Mouse (Mus musculus) hindbrain, embryonic 14.5 days (tissue): ENCODE results near the gene Slc9a8. TPM values are rescaled to one million over a fixed set of nuclear protein-coding genes. Genes with fewer than 3 reads are reported as not detected.

ENCODE experiments used
- ATAC-seq: fragments of 200-750 bp; cut with Nextera tagmentation; 2 replicates; pipeline ENCODE4 v1.8.0; 2017; ENCODE audit warnings: moderate number of reproducible peaks, mild to moderate bottlenecking, moderate TSS enrichment, moderate library complexity; ENCODE audit not compliant: low FRiP score
- DNase-seq: peaks from one replicate; pipeline ENCODE4 v3.0.0-alpha.2; 2015; ENCODE audit warnings: low spot score
- H3K27ac ChIP-seq: fragments of 300-500 bp; sonication (generic); 2 replicates; pipeline ENCODE4 v1.5.1; 2014; ENCODE audit warnings: mild to moderate bottlenecking, moderate library complexity
- H3K27me3 ChIP-seq: fragments of 300-500 bp; sonication (generic); 2 replicates; pipeline ENCODE4 v1.6.1; 2014; ENCODE audit warnings: mild to moderate bottlenecking, low read length, mixed read lengths; ENCODE audit not compliant: control insufficient read depth, insufficient read depth
- H3K36me3 ChIP-seq: fragments of 300-500 bp; sonication (generic); replicated peaks from 2 replicates; pipeline ENCODE4 v1.6.1; 2014; ENCODE audit not compliant: control insufficient read depth, insufficient read depth
- H3K4me1 ChIP-seq: fragments of 300-500 bp; sonication (generic); replicated peaks from 2 replicates; pipeline ENCODE4 v1.6.1; 2014; ENCODE audit warnings: antibody characterized with exemption, low read length, mixed read lengths; ENCODE audit not compliant: control insufficient read depth, insufficient read depth
- H3K4me2 ChIP-seq: fragments of 300-500 bp; sonication (generic); replicated peaks from 2 replicates; pipeline ENCODE4 v1.6.1; 2014; ENCODE audit warnings: mild to moderate bottlenecking, moderate library complexity
- H3K4me3 ChIP-seq: fragments of 300-500 bp; sonication (generic); replicated peaks from 2 replicates; pipeline ENCODE4 v1.5.1; 2014; ENCODE audit warnings: mild to moderate bottlenecking, low read length
- H3K9ac ChIP-seq: fragments of 300-500 bp; sonication (generic); 2 replicates; pipeline ENCODE4 v1.6.1; 2014
- H3K9me3 ChIP-seq: fragments of 300-500 bp; sonication (generic); 2 replicates; pipeline ENCODE4 v1.6.1; 2016; ENCODE audit warnings: low read length; ENCODE audit not compliant: control insufficient read depth
- WGBS: fragments of 180-500 bp; shearing (Covaris S2); extraction: QIAGEN DNeasy Blood & Tissue Kit; methylation state at CpG from one replicate; pipeline ENCODE4 v1.1.7; 2014; 5-methylcytosine and 5-hydroxymethylcytosine counted together
- polyA plus RNA-seq: library from polyadenylated mRNA; unstranded; fragments of >200 nt; fragmentation: Nextera tagmentation; extraction: Ambion mirVana; gene quantifications from 2 replicates; pipeline ENCODE4 v1.2.1, GENCODE M21; 2014

Slc9a8 gene
- polyA plus RNA-seq, 1 experiment from 2014 or later = 22.6 TPM

DNA sequence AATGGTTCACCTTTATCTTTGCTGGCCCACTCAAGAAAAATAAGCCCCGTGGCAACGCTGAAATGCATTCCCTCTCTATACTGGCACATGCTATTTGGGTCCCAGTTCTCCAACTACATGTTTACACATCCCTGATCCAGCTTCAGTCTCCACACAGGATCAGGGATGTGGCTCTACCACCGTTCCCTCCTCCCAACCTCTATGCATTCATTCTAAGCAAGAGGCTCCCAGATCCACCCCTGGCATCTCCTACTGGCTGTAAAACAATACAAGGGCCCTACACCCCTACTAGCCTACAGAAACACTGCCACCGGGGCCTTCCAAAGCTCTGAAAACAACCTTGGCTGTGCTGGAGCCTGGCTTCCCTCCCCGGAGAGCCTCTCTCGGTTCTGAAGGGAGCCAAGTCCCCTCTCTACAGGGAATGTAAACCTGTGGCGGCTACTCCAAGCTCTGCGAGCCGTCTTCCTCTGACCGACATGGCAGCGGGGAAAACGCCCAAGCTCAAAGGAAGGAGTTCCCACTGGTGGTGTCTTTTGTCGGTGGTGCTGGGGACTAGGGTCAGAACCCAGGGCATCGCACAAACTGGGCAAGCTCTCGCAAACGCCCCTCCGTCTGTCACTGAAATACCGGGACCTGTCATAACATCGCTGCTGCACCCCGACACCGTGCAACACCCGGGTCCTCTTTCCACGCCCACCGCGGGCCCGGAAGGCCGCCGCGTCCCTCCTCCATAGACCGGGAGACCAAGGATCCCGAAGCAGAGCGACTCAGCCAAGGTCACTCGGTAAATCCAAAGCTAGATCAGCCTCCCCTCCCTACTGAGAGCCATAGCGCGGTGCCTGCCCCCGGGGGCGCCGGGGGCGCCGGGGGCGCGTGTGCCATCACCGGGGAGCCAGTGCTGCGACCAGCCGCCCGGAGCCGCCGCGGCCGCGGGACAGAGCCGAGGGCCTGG, 70.5 kb downstream of the Slc9a8 start, which contains the start of gene Rnf114:
Rnf114 (plus strand) TSS at position 889 of the 952 bp plus-strand sequence.
- DNase-seq (no peak), ATAC-seq (no peak; the same call in 1 of the 2 replicates)
- Histone ChIP-seq H3K9me3 (no peaks in the 10 kb centered on the region), H3K4me2 (peak within 1 kb of the TSS; percentile 87), H3K4me3 (peak within 1 kb of the TSS; percentile 97), H3K27ac (peak within 1 kb of the TSS; percentile 98), H3K4me1 (peaks cover 23% of the 10 kb centered on the region), H3K36me3 (peaks cover 8% of the 10 kb centered on the region; the same call in 1 of the 2 replicates), H3K9ac (peak within 1 kb of the TSS; percentile 93), H3K27me3 (no peaks in the 10 kb centered on the region)
- WGBS = 4% methylated on average over 50 of the region's 52 CpGs

DNA sequence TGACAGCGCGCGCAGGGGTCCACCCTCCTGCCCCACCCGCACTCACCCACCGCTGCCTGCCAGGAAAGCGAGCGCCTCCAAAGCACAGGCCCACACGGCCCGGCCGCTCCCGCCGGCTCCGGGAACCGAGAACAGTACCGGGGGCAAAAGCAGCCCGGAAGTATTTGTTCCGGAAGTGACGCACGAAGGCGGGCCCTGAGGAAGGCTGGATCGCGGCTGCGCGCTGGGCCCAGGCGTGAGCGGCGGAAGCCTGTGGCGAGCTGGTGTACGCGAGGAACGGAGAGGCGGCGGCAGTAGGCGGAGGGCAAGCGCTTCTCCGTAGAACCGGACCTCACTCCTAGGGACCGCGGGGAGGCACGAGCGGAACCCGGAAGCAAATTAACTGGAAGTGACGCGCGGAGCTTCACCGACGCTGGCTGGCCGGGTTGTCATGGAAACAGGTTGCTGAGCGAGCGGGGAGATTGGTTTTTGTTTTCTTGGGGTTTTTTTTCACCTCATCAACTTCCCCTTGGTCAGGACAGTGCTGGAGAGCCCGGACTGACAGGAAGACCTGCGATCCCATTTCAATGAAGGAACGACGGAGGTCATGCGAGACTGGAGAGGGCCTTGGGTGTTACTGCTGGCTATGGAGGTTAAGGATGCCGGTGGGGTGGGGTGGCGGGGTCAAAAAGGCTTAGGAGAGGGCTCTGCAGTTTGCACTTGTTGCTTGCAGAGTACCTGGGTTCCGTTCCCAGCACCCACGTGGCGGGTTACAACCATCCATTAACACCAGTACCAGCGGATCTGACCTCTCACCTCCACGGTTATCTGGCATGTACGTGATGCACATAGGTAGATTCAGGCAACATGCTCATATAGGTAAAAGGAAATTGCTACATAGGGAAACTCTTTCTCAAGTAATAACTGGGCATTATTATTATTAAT, 71.5 kb downstream of the Slc9a8 start, which contains the start of gene Spata2:
Spata2 (minus strand) TSS at position 175 of the 924 bp plus-strand sequence.
- Histone ChIP-seq H3K9me3 (no peaks in the 10 kb centered on the region), H3K4me2 (peak within 1 kb of the TSS; percentile 87), H3K36me3 (peaks cover 7% of the 10 kb centered on the region; the same call in 1 of the 2 replicates), H3K27ac (peak within 1 kb of the TSS; percentile 98), H3K9ac (peak within 1 kb of the TSS; percentile 93), H3K4me1 (peaks cover 23% of the 10 kb centered on the region), H3K27me3 (no peaks in the 10 kb centered on the region), H3K4me3 (peak within 1 kb of the TSS; percentile 97)
- peak; percentile 84 for ATAC-seq
- DNase-seq = peak; percentile 92
- WGBS = 2% methylated on average over 63 of the region's 63 CpGs

DNA sequence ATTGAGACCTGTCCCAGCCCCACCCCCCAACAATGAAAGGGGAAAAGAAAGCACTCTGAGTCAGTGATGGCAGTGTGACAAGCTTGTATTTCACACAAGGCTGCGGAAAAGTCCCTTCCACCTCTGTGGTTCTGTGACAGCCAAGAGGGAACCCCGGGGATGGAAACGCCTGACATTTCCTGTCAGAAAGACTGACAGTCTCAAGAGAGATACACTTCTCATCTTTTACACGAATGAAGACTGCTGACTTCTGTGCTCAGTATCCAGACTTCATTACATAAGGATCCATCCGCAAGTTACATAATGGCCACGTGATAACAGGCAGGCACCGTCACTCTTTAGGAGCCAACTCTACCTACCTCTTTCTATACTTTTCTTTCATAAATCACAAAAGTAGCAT, 74.9 kb downstream of the Slc9a8 start:
- no peak overlapping the region for H3K9ac ChIP-seq
- peaks cover 11% of the 10 kb centered on the region for H3K4me1 ChIP-seq
- no peak overlapping the region for H3K27ac ChIP-seq
- no peak overlapping the region for H3K4me2 ChIP-seq
- H3K9me3 ChIP-seq = no peaks in the 10 kb centered on the region
- H3K4me3 ChIP-seq = no peak overlapping the region
- H3K36me3 ChIP-seq = no peaks in the 10 kb centered on the region; the same call in 1 of the 2 replicates
- WGBS = 86% methylated on average over 7 of the region's 7 CpGs
- DNase-seq = no peak
- no peaks in the 10 kb centered on the region for H3K27me3 ChIP-seq
- ATAC-seq = no peak

DNA sequence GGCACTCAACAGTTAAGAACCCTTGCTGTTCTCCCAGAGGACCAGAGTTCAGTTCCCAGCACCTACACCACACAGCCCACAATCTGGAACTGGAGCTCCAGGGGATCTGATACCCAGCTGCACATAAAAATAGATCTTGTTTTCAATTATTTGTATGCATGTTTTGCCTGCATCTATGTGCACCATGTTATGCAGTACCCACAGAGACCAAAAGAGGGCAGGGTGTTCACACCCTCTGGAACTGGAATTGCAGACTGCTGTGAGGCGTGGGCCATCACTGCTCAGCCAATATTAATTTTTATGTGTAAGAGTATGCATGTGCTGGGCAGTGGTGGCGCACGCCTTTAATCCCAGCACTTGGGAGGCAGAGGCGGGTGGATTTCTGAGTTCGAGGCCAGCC, 75.8 kb downstream of the Slc9a8 start:
- no peaks in the 10 kb centered on the region; the same call in 1 of the 2 replicates for H3K36me3 ChIP-seq
- no peaks in the 10 kb centered on the region for H3K27me3 ChIP-seq
- no peak overlapping the region for H3K9ac ChIP-seq
- DNase-seq = no peak
- H3K9me3 ChIP-seq = no peaks in the 10 kb centered on the region
- H3K4me1 ChIP-seq = peaks cover 6% of the 10 kb centered on the region; the same call in 1 of the 2 replicates
- WGBS = 79% methylated on average over 5 of the region's 5 CpGs
- no peak overlapping the region for H3K4me2 ChIP-seq
- no peak overlapping the region for H3K27ac ChIP-seq
- ATAC-seq = no peak
- H3K4me3 ChIP-seq = no peak overlapping the region

DNA sequence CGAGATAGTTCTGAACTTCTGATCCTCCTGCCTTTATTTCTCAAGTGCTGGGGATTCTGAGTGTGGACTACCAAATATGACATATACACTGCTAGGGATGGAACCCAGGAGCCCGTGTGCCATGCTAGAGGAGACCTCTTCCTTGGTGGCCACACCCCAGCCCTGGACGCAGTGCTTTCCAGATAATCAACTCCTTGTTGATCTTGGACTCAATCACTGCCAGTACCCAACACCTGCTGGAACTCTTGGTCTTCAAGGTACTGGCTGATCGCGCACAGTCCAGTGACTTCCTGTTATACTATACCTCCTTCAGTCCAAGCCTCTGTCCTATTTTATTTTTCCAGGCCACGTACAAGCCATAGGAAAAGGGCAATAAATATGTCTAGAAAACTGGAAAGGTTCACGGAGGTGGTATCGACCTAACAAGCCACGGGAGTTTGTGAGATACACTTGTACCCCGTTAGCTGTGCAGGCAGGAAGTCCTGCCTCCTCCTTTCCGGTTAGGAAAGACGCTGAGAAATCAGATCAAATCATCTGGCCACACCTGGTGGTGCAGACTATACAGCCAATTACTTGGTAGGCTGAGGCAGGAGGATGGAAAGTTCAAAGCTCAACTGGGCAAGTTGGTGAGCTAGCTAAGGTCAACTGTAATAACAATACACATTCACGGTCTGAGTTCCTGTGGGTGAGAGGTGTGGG, 81.2 kb downstream of the Slc9a8 start:
- no peak for ATAC-seq
- no peak for DNase-seq
- Histone ChIP-seq H3K9ac (peak overlapping the region; percentile 97; the same call in 1 of the 2 replicates), H3K36me3 (peaks cover 12% of the 10 kb centered on the region), H3K27ac (peak overlapping the region; percentile 87), H3K9me3 (no peaks in the 10 kb centered on the region), H3K4me3 (peak overlapping the region; percentile 99), H3K27me3 (no peaks in the 10 kb centered on the region), H3K4me2 (peak overlapping the region; percentile 71), H3K4me1 (peaks cover 25% of the 10 kb centered on the region)
- 53% methylated on average over 13 of the region's 13 CpGs for WGBS

DNA sequence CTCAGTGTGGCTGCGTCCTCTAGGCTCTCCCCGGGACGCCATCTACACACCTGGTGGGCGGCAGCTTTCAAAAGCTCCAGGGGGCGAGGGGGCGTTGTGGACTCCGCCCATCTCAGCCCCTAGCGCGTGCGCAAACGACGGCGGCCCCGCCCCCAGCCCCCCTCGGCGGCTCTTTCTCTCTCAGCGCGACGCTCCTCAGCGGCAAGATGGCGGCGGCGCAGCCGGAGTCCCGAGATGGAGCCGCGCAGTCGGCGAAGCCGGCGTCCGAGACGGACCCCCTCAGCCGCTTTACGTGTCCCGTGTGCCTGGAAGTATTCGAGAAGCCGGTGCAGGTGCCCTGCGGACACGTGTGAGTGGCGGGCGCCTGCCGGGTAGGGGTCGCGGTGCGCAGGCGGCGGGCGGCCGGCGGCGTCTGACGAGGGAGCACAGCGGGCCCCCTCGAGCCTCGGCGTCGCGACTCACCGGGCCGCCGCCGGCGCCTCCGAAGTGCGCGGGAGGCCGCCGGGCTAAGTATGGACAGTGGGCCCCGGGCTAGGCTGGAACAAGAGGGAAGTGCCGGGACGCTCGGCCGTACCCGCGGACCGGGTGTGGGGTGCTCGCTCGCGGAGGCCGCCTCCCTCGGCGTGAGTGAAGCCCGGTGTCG, 81.9 kb downstream of the Slc9a8 start:
- H3K36me3 ChIP-seq = peaks cover 19% of the 10 kb centered on the region
- peak overlapping the region; percentile 71 for H3K4me2 ChIP-seq
- no peaks in the 10 kb centered on the region for H3K27me3 ChIP-seq
- peak overlapping the region; percentile 99 for H3K4me3 ChIP-seq
- no peaks in the 10 kb centered on the region for H3K9me3 ChIP-seq
- ATAC-seq (peak; percentile 88), DNase-seq (peak; percentile 82)
- WGBS = under 1% methylated on average over 84 of the region's 85 CpGs
- H3K27ac ChIP-seq = peak overlapping the region; percentile 87
- peak overlapping the region; percentile 97 for H3K9ac ChIP-seq
- peaks cover 25% of the 10 kb centered on the region for H3K4me1 ChIP-seq

DNA sequence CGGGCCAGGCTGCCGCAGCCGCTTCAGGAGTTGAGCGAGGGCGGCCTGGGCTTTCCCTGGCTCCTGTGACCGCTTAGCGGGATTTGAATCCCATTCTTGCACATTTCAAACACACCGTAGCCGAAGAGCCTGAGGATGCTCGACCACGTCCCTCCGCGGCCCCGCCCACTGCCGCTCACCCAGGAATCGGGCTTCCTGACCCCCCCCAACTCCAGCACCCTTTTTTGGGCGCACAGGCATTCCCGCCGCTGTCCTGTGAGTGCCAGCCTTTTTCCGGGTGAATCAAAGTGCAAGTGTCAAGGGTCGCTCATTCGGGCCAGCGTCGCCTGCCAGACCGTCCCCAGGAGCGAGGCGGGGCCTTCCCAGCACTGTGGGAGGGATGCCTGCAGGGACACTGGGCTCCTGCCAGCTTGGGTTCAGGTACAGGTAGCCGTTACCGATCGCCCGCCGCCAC, 82.4 kb downstream of the Slc9a8 start:
- Histone ChIP-seq H3K36me3 (peaks cover 24% of the 10 kb centered on the region), H3K27ac (peak overlapping the region; percentile 87), H3K9me3 (no peaks in the 10 kb centered on the region), H3K4me1 (peaks cover 25% of the 10 kb centered on the region), H3K4me2 (peak overlapping the region; percentile 71), H3K4me3 (peak overlapping the region; percentile 99), H3K27me3 (no peaks in the 10 kb centered on the region), H3K9ac (peak overlapping the region; percentile 97)
- DNase-seq (no peak), ATAC-seq (peak; percentile 18; the same call in 1 of the 2 replicates)
- 0% methylated on average over 32 of the region's 32 CpGs for WGBS

DNA sequence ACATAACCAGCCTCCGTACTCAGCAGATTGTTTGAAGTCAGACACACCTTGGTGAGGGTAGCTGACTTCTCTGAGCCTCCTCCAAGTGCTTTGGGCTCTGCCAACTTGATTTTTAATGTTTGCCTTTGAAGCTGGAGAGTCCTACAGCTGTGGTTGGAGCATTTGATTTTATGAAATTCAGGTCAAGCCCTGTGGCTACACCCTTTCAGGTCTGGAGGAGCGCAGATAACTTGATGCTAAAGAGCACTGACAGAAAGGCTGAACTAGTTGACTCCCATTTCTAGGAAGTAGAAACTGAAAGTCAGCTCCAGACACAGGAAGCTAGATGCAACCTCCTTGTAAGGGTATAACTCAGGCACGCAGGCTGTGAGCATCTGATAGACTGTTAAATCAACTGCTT, 83.6 kb downstream of the Slc9a8 start:
- peak overlapping the region; percentile 30; the same call in 1 of the 2 replicates for H3K9ac ChIP-seq

More for the DNA sequence above, 83.6 kb downstream of the Slc9a8 start:
- 0 out of 2 replicates have a peak overlapping the region, but pooled peaks have one; percentile 99 for H3K4me3 ChIP-seq
- peaks cover 25% of the 10 kb centered on the region for H3K4me1 ChIP-seq
- H3K36me3 ChIP-seq = peaks cover 32% of the 10 kb centered on the region
- 84% methylated on average over 3 of the region's 3 CpGs for WGBS
- DNase-seq (no peak), ATAC-seq (no peak)
- no peak overlapping the region for H3K27ac ChIP-seq
- H3K4me2 ChIP-seq = peak overlapping the region; percentile 71
- H3K9me3 ChIP-seq = no peaks in the 10 kb centered on the region
- no peaks in the 10 kb centered on the region for H3K27me3 ChIP-seq
